Mouse (Mus musculus) spleen, embryonic (tissue): Measurements from ENCODE around the gene Zfp536.
"Not testable (repeated sequence)": the region's sequence is repeated elsewhere in the genome, so short reads cannot be mapped to it uniquely, and the experiment has no call there.

Source experiments
- CTCF ChIA-PET: fragments of 350-600 bp; sonication (Branson Sonifier 250); formaldehyde crosslinking; loops from one replicate; lab custom pipeline; 2022; lab: Charles Lee

The Zfp536 gene

DNA sequence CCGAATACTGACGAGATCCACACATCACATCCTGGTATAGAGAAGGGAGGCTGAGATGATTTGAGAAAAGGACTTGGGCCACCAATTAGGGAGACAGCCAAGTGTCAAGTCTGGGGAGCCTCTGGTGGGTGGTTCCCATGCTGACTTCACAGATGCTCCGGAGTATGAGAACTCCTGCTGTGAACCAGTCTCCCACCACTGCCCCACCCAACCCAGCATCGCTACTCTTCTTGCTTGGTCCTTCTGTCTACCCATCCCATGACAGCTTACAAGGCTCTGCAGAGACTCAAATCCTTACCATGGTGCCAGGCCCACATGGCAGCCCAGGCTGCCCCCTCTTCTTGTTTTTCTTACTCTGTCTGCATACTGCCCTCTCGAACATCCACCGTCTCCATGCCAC lies 165.5 kb downstream of the Zfp536 start:
- CTCF ChIA-PET = no interaction called here

DNA sequence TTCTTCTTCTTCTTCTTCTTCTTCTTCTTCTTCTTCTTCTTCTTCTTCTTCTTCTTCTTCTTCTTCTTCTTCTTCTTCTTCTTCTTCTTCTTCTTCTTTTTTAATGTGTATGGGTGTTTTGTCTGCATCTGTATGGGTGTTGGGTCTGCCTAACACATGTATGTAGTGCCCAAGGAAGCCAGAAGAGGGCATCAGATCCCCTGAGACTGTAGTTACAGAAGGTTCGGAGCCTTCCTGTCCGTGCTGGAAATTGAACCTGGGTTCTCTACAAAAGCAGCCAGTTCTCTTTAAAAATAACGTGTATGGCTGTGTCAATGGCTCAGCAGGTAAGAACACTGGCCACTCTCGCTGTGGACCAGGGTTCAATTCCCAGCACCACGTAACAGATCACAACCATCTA lies 167.0 kb downstream of the Zfp536 start:
- CTCF ChIA-PET = no interaction called here

DNA sequence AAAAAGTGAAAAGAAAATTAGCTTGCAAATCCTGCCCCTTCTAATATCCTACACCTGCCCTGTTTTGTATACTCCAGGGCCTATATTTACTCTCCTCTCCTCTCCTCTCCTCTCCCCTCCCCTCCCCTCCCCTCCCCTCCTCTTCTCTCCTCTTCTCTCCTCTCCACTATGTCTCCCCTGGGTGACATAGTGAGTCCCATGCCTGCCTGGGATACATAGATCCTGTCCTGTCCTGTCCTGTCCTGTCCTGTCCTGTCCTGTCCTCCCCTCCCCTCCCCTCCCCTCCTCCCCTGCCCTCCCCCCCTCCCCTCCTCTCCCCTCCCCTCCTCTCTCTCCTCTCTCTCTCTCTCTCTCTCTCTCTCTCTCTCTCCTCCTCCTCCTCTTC lies 169.9 kb downstream of the Zfp536 start:
- CTCF ChIA-PET = not testable (repeated sequence)

DNA sequence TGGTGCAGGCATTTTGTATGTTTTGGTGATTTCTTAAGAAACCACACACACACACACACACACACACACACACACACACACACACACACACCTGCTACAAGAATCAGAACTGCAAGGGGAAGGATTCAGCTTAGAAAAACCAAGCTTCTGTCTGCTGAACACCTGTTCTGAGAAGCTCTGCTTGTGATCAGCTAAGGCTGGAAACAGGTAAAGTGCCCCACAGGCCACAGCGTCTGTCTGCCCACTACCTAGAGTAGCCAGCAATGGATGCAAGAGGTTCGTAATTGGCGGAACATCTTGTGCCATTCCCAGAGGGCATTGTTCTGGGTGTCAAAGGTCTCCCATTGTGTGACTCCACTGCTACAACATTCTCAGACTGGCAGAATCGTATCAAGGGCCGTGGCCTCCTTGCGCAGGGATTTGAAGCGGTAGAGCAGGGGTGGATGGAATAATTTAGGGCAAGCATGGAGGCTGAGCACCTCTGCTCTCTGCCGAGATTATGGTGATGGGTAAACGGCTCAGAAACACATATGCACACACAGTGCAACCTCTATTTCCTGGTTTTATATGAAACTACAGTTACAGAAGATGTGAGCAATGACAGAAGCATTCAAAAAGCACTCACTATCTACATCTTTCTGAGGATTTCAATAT lies 170.4 kb downstream of the Zfp536 start:
- CTCF ChIA-PET = no interaction called here

DNA sequence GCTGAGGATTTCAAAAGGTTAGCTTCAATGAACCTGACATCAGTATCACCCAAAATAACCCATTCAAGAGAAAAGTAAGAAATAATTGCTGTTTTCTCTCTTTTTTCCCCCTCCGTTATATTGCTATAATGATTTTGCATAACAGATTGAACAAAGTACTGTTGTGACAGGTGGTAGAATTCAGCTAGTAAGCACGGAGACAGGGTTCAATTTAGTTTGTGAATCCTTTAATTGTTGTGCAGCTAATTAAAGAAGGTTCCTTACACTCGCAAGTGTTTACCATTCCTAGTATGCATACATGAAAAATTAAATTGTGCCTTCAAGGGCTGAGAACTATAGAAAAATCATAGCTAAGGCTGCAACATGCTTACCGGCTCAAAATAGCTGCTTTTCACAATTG lies 173.1 kb downstream of the Zfp536 start:
- CTCF ChIA-PET = no interaction called here

DNA sequence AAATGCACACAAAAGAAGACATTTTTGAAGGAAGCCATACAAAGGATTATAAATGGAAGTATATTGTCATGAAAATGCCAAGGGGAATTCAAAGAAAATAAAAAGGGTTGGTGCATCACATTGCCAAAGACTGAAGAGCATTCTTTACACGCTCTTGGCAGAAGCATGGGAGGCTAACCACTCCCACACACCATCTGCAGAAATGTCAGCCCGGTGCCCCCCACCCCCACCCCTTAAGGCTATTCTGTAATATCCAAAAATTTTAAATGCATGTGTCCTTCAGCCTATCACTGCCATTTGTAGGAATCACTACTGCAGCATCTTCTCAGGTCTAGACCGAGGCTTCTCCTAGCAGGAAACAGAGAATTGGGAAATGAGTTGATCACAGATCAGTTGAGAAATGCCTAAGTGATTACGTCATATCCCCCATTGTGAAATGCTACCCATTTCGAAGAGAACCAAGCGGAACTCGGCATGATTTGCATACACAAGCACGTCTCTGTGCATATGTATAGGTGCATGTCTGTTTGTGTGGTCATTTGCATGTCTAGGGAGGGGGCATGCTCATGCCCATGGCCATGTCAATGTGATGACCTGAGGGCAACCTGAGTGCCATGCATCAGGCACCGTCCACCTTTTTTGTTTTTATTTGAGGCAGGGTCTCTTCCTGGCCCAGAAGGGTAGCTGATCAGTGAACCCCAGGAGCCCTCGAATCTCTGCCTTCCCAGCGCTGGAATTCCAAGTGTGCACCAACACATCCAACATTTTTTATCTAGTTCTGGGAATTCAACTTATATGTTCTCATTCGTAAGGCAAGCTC lies 179.0 kb downstream of the Zfp536 start:
- CTCF ChIA-PET = no interaction called here

DNA sequence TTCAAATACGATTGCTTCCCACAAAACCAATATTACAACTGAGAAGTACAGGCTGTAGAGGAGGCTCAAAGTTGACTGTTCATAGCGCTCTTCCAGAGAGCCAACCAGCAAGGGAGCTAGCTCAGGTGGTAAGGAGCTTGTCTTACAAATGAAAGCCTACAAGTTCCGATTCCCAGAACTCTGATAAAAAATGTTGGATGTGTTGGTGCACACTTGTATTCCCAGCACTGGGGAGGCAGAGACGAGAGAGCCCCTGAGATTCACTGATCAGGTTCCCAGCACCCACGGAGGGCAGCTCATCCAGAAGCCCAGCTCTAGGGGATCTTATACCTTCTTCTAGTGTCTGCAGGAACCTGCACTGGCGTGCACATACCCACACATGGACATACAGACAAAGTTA lies 179.9 kb downstream of the Zfp536 start:
- CTCF ChIA-PET = no interaction called here

DNA sequence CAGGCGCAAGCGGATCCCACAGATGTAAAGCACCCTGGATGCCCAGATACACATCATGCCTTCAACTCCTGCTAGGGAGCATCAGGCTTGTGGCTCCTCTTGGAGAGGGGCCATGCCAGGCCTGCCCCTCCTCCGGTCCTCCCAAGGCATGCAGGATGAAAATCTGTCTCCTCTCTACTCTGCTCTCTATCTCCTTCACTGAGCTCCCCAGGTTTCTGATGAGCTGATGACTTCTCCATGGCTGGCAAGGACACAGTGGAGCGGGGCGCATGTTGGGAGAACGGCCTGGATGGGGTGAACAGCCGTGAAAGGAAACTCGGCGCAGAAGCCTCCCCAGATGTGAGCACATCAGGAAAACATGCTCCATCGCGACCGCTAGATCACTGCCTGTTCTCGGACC lies 186.7 kb downstream of the Zfp536 start:
- CTCF ChIA-PET = no interaction called here

DNA sequence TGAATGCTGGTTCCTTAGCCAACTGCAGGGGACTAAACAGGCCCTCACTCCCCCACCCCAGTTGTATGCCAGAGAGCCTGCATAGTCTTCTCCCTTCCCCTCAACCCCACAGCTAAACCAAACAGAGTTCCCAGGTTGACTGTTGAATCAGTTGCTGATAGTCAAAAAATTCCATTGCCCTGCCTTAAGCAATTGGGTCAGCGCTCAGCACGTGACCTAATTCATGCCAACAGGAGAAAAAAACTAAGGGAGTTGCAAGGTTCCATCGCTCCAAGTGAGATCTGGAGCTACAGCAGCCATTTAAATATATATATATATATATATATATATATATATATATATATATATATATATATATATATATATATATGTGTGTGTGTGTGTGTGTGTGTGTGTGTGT lies 192.2 kb downstream of the Zfp536 start:
- CTCF ChIA-PET = no interaction called here

DNA sequence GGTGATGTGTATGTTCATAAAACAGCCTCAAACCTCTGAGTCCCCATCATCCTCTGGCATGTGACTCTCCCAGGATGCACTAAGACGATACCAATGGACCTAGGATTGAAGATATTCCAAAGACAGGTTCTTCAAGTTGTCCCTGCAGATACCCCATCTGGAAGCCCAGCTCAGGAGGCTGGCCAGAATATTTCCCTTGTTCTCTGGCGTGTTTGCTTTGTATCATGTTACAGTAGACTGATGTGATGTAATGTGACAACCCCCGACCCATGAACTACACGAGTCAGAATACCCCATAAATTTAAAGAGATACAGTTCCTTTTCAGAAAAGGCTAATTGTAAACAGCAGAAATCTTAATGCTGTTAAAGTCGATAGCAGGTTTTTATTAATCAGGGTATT lies 192.9 kb downstream of the Zfp536 start:
- CTCF ChIA-PET = no interaction called here

DNA sequence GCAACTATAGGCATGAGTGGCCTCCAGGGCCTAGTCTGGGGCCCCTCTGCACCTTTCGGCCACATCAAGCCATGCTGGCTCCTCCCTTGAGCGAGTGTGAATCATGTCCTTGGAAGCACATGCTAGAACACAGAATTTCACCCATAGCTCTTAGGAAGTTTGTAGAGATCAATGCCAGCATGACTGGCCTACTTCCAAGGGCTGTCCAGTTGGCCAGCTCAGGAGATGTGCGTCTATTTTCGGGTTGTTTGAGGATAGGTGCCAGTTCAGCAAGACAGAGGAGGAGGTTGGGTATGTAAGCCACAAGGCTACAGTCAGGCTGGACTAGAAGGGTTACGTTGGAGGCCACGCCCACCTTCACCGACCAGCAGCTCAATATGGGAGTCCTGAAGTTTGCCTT lies 201.4 kb downstream of the Zfp536 start:
- CTCF ChIA-PET = no interaction called here

DNA sequence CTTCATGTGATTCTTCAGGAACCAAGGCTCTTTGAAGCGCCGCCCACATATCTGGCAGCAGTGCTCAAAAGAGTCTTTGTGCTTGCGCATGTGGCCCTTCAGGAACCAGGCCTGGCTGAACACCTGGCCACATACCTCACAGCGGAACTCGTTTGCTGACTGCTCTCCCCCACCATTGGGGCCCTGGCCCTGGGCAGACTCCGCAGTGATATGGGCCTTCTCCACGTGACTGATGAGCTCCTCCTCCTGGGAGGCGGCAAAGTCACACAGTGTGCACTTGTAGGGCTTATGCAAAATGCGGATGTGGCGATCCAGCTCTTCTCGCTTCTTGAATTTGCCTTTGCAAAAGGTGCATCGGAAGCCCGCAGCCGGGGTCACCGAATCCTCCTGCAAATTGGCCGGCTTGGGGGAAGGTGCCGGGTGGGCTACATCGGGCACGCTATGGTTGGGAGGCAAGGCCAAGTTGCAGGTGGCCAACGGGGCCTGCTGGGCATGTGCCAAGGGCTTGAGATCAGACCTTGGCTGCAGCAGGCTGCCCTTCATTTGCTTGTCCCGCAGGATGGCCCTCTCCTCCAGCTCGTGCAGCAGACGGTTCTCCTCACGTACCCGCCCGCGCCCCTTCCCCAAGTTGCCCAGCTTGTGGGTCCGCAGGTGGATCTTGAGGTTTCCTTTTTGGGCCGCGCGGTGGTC lies 204.5 kb downstream of the Zfp536 start:
- CTCF ChIA-PET = no interaction called here

DNA sequence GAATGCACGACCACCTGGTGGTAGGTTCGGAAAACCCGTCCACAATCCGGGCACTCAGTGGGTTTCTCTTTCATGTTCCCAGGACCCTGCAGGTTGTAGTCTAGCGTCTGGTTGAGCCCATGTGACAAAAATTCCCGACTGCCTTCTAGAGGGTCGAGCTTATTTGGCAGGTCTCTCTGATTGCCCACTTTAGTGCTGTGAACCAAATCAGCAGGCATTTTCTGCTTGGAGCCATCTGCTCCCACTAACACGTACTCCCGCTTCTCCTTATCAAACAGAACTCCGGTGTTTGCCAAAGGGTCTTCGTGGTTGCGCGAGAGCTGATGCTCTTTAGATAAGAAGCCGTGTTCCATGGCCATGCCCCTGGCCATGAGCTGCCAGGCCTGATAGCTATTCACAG lies 205.4 kb downstream of the Zfp536 start:
- CTCF ChIA-PET = no interaction called here

DNA sequence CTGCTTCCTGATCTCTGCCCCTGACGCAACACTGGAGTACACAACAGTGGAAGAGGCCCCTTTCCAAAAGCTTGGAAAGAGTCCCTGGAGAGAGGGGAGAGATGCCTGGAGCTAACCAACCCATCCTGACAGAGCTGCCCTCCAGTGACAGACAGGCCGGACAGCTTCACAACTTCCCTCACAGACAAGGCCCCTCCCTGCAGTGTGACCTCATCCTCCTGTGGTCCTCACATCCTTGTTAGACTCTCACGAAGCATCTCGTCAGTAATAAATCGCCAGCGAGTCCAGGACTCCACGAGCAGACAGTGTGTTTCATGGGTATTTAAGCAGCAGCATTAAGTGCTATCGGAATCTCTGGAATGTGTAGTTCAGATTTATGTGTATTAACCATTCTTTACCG lies 207.4 kb downstream of the Zfp536 start:
- CTCF ChIA-PET = no interaction called here

DNA sequence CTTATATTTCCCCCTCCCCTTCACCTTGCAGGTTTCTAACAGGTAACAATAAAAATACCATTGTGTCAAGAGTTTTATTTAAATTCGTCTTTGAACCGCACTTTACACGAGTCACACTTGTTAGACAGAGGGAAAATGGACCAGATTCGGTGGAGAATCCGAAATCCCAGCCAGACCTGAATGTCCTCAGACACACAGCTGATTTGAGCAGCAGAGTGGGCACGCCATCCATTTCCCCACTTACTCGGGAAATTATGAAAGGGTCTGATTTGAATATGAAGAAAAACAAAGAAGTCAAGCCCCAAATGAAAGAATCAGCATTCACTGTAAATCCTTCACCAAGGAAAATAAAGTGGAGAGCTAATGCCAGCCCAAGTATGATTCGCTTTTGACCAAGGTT lies 208.1 kb downstream of the Zfp536 start:
- CTCF ChIA-PET = no interaction called here

DNA sequence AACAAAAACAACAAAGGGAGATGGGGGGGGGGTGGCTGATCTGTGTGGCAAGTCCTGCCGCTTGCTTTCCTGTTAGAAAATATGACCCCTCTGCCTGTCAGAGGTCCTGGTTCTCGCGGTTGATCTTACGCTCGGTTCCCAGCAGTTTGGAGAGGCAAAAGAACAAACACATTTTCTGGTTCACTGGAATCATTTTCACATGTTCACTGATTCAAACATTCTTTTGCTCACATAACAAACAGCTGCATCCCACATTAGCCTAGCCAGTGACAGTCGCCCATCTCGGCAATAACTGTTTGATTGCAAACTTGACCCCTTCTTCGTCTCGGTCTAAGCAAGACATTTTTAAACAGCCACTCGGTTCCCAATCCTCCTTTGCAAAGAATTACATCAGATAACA lies 208.8 kb downstream of the Zfp536 start:
- CTCF ChIA-PET = no interaction called here

DNA sequence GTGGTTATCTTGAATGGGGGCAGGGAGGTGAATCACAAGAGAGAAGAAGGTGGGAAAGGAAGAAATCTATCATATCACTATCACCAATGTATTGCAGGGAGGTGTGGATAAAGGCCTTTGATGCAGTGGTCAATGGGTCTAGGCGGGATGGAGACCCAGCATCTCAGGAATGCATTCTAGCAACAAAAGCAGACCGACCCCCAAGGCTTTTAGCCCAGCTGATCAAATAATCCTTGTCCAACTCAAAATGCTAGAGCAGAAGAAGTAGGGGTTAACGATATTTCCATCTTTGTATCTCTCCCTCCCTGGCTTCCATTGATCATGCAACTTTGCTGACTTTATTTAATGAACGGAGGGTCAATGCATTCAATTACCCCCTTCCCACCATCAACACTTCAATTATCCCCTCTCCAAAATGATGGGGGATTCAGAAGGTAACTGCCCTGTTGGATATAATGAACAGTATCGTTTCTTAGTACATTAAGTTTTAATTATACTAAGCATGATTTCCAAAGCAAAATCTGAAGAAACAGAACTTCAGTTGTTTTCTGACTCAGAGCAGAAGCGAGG lies 209.5 kb downstream of the Zfp536 start:
- CTCF ChIA-PET = no interaction called here

DNA sequence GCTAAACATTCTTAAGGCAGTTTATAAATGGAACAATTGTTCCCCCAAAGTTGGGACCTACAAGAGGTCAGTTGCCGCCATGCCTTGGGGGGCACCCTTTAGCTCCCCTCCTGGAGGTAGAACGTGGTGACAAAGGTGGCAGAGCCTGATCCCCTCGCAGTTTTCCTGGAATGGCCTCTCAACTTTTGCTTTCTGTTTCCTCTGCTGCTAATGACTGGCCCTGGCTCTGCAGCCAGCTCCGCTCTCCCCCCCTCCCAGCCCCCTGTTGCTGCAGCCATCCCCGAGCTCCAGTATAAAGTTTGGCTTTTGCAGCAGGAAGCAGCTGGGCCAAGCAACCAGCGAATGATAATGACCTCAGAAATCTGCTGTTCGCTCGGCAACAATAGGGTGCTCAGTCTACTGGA lies 210.3 kb downstream of the Zfp536 start:
- CTCF ChIA-PET = no interaction called here

DNA sequence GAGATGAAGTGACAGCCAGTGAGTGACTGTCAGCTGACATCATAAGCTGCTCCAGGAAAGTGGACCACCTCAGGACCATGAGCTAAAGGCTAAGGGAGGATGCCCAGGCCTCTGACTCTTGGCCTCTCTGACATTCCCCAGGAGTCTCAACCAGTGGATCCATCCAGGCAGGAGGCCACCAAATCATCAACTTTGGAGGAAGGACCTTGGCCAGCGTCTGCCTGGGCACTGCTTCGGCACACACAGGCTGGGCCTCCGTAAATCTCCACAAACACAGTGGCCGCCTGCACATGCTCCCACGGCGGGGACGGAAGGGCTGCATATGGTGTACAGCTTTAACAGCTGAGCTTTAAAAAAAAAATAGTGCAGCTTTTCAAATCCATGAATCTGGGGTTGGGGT lies 210.9 kb downstream of the Zfp536 start:
- CTCF ChIA-PET = no interaction called here

DNA sequence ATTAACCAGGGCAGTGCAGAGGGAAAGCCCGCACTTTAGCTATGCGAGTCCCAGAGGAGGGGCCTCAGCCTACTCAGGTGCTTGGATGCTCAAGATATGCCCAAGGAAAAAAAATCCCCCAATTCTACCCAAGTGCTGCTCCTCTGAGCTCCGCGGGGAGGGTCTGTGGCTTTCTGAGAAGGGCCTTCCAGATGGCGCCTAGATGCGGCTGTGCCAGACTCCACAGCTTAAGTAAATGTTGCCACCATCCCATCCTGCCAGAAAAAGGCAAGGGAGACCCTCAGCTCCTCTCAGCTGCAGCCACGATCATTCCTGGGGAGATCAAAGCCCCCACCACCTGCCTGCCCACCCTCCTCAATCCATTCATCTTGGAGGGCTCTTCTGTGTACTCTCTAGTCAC lies 212.9 kb downstream of the Zfp536 start:
- CTCF ChIA-PET = no interaction called here

DNA sequence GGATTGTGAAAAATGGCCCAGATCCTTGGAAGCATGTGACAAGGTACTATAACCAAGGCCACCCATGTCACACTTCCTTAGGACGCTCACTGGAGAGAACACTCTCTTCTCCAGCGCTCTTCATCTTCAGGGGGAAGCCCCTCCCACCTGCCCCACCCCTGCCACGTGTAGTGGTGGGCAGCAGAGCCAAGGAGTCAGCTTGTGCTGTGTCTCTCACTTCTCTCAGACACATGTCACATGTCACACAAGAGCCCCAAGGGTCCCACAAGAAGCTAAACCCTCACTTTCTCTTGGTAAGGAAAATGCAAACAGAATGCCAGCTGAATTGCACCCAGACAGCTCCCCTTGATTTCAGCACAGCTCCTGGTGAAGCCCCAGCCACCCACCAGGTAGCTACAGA lies 213.6 kb downstream of the Zfp536 start:
- CTCF ChIA-PET = no interaction called here

DNA sequence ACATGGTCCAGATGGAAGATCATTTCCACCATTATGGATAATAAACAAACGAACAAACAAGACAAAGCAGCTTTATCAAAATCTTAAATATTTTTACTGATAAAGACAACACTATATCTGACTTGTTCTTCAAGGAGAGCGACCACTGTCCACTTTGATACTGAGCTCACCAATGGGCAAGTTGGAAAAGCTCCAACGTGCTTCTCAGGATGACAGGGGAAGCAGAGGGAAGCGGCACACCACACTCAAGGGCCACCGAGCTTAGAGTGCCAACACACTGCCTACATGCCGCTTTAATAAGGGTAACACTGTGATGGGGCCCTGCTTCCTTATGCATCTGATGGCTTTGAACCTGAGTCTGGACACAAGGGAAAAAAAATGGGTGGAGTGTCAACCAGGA lies 214.1 kb downstream of the Zfp536 start:
- CTCF ChIA-PET = no interaction called here

DNA sequence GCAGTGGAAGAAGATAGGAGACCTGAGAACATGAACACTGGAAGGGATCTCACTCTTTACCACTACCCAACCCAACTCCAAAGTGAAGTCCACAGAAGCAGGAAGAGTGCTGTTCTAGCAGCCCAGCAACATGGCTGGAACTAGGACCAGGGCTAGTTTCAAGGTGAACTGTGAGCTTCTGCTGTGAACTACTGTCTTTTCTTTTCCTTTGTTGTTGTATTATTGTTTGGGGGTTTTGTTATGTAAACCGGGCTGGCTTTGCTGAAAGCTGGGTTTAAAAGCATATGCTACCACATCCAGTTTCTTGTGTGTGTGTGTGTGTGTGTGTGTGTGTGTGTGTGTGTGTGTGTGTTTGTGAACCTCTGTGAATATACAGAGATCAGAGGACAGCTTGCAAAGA lies 216.6 kb downstream of the Zfp536 start:
- CTCF ChIA-PET = no interaction called here
